Mouse (Mus musculus): ENCODE results near the gene Zcchc9.

GRCm38 (mm10) chr13:91749981-91750380, 57.5 kb downstream of the Zcchc9 start:
- no peak for TF ChIP-seq CTCF (IDR thresholded peaks at IDR 0.05; ENCODE audit: control insufficient read depth, insufficient read depth, low read length)
- TF ChIP-seq POLR2A (IDR thresholded peaks at IDR 0.05; ENCODE audit: borderline replicate concordance, control insufficient read depth, low read depth, low read length): no peak

Measured in bone marrow, adult 2 months (tissue).